Mouse (Mus musculus) frontal cortex, adult (tissue): Measurements from ENCODE around the gene Gclc.
"Not testable (repeated sequence)": the region's sequence is repeated elsewhere in the genome, so short reads cannot be mapped to it uniquely, and the experiment has no call there.

Source experiments
- ATAC-seq: cut with Nextera tagmentation; 2 replicates; pipeline ENCODE4 v1.9.2; 2017; ENCODE audit warnings: mild to moderate bottlenecking, moderate library complexity, mixed read lengths; ENCODE audit not compliant: low TSS enrichment

The Gclc gene

DNA sequence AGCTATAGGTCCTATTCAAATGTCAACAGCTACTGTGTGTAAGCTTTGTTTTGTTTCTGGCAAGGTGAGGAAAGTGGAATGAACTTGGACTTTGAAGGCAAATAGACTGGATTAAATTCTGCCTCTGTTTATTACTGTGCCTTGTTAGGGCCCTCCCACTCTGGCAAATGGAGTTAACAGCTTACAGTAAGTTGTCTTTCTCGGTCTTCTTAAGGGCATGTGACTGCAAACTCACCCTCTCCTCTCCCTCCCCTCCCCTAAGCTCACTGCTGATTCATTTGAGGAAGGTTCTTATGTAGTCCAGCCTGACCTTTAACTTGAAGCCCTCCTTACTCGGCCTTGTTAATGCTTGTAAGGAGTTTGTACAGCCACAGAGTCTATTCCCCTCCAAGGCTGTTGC lies 8.0 kb upstream of the Gclc start:
- no peak for ATAC-seq

GRCm38 (mm10) chr9:77748292-77748691 lies 6.0 kb upstream of the Gclc start:
- ATAC-seq: not testable (repeated sequence)

- peak; percentile 83 for ATAC-seq
Measured at GRCm38 (mm10) chr9:77750133-77751060, 3.9 kb upstream of the Gclc start.

- ATAC-seq: peak; percentile 42; the same call in 1 of the 2 replicates
Measured at GRCm38 (mm10) chr9:77751091-77751521, 3.2 kb upstream of the Gclc start.

DNA sequence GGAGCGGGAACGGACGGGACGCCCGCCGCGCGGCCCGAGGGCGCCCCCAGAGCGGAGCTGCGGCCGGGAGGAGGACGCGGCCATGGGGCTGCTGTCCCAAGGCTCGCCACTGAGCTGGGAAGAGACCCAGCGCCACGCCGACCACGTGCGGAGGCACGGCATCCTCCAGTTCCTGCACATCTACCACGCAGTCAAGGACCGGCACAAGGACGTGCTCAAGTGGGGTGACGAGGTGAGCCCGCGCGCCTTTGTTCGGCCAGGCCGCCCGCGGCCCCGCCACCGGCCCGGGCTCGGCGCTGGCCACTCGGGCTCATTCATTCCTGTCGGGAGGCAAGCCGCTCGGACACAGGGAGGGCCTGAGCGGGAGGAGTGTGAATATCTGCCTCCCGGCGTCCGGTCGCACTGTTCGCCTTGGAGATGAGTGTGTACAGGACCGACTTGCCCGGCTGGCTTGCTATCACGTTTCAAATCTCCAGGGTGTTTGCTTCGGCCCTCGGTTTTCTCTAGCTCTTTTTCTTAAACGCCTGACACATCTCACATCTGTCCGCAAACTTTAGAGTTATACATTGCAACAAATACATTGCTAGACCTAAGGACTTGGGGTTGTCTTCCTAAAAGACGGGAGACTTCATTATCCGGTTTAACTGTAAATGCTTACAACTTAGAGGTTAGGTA lies 530 bp downstream of the Gclc start:
- peak; percentile 44 for ATAC-seq

- ATAC-seq: no peak
Measured at GRCm38 (mm10) chr9:77755403-77755784, 1.1 kb downstream of the Gclc start.

GRCm38 (mm10) chr9:77756076-77756475 lies 1.7 kb downstream of the Gclc start:
- ATAC-seq: peak; percentile 66

- ATAC-seq: no peak
Measured at GRCm38 (mm10) chr9:77757331-77757730, 3.0 kb downstream of the Gclc start.

GRCm38 (mm10) chr9:77758481-77758880 lies 4.1 kb downstream of the Gclc start:
- no peak for ATAC-seq

GRCm38 (mm10) chr9:77759111-77759510 lies 4.8 kb downstream of the Gclc start:
- ATAC-seq: no peak

DNA sequence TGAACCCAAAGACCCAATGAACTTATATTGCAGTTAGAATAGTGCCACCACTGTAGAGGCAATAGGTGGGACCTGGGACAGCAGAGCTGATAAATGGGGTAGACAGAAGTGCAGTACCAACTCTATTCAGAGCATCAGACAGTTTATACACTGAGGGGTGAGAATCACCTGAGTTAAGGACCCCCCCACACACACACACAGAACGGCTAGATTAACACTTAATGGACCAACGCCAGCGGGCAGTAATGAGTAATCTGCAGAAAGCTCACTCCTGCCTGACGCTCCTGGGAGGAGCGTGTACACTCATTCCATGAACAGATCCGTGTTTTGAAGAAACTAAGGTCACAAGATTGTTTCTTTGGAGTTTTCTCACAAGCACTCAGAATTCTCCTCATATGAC lies 5.4 kb downstream of the Gclc start:
- no peak for ATAC-seq

DNA sequence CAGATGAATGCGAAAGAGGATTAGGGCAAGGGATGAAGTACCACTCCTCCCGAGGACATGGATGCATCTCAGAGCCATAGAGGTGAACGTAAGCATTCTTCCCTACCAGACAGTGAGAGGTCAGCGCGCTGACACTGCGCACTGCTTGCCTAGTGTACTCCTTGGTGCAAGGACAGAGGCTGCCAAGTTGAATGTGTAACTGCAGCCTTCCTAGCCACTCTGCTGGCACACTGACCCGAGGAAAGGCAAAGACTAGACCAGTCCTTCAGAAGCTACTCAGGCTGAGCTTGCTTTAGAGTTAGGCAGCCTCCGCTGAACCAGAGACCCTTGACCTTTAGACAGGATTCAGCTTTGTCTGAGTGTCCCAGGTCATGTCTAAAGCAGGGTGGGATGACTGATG lies 11.9 kb downstream of the Gclc start:
- no peak for ATAC-seq

GRCm38 (mm10) chr9:77766767-77767166 lies 12.4 kb downstream of the Gclc start:
- ATAC-seq: no peak

GRCm38 (mm10) chr9:77770909-77771308 lies 16.6 kb downstream of the Gclc start:
- no peak for ATAC-seq

- 0 out of 2 replicates have a peak, but pooled peaks have one; percentile 11 for ATAC-seq
Measured at GRCm38 (mm10) chr9:77771330-77771729, 17.0 kb downstream of the Gclc start.

GRCm38 (mm10) chr9:77771765-77772383 lies 17.5 kb downstream of the Gclc start:
- ATAC-seq: no peak

DNA sequence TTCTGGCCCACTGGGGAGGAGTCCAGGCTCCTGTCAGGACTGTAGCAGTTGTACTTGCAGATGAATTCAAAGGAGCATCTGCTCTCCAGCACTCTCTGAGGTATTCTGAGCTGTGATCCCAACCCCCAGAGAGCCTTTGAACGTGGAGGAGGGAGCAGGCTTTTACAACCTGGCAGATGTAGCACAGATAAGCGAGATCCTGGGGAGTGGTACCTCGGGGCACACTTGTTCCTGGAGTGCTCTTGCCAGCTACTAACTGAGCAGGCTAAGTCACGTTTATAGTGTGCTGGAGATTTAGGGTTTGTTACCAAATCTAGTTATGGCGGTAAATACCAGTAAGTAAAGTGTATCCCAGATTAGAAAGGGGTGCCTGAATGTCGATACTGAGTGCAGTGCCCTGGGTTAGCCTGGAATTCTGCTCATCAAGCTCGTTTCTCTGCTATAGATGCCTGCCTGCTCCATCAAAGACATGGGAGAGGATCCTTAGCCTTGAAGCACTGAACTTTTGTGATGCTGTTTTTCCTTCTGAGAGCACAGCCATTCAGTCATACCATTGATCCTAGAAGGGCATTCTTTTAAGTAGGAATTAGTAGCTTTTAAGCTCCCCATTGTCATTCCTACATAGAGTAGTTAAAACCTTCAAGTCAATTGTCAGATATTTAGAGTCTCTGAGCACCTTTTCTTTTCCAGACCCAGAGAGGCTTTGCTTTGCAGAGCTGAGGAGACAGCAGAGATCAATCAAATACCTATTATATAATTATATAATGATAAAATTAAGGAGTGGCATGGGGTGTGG lies 22.6 kb downstream of the Gclc start:
- ATAC-seq: peak; percentile 35; the same call in 1 of the 2 replicates

DNA sequence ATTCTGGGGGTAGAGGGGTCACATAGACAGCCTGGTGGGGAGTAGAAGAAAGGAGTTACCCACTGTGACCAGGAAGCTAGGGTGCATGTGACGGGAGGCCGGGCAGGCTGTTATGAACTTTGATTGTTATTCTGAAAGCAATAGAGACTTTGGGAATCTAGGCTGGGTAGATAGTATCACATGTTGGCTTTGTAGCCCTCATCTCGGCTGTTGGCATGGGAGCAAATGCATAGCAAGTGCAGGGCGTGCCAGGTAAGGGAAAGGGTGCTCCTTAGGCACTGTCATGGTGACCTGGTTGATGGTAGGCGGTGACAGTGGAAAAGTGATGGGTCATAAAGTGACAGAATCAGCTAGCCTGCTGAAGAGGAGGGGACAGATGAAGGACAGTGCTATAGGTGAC lies 23.3 kb downstream of the Gclc start:
- ATAC-seq: no peak

DNA sequence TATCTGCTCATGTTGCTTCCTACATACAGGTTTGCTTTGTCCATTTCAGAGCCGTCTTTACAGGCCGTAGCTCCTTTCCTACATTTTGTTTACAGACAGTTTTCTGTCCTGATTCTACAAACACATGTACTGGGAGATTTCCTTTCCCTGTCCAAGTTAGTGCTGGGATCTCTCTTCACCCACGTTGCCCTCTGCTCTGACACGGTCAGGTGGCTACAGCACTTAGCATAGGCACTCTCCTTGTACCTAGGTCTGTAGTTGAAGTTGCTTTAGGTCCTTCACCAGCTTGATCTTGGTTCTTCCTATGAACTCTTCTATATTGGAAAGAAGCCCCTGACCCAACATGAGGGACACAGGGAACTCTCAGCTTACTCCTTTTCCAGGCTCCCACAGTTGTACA lies 25.4 kb downstream of the Gclc start:
- ATAC-seq: no peak

DNA sequence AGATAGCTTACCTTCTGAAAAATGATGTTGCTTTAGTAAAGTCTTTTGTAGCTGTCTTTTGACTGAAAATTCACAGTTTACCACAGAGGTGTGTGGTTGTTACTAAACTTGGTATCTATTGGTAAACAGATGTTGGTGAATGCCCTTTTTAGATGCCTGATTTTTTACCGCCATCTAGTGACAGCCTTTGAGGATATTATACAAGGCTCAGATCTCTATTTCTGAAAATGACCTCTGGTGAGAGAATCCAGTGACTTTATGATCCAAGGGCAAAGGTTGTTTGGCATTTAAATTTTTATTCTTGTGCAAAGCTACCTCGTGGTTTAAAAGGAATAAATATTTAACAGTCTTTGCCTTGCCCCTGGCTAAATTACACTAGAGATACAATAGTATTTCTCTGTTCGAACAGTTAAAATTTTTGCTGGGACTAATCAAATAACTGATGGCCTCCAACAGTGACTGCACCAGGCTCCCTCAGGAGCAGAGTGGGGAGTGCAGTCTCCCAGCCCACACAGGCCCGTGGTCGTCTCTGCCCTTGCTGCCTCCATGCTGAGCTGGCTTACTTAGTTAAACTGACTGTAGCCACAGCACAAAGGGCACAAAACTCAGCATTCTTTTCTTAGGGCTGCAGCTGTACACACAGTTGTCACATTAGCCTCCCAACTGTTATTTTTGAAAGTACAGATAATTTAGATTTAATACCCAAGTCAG lies 27.3 kb downstream of the Gclc start:
- peak; percentile 35; the same call in 1 of the 2 replicates for ATAC-seq

DNA sequence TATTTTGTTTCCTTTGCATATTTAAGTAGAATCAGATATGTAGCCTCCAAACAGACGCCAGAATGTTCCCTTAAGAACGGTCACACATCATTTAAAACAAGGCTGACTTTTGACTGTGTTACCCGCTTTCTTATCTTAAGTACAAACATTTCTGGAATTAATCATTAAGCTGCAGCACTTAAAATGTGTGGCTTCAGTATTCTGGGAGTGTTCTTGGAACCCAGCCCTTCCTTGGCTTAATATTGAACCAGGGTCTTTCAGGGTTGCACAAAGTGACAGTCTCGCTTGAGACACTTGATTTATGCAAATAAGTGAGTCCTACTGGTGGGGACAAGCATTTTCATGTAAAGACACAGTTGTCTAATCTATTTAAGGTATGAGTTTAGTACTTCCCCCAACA lies 27.9 kb downstream of the Gclc start:
- ATAC-seq: no peak
